Mouse (Mus musculus): ENCODE results near the gene Adamts14. TPM values are rescaled to one million over a fixed set of nuclear protein-coding genes. Genes with fewer than 3 reads are reported as not detected.

The Adamts14 gene
- total RNA-seq, 2 experiments from 2014 or later, result 0.21 to 0.32 TPM

DNA sequence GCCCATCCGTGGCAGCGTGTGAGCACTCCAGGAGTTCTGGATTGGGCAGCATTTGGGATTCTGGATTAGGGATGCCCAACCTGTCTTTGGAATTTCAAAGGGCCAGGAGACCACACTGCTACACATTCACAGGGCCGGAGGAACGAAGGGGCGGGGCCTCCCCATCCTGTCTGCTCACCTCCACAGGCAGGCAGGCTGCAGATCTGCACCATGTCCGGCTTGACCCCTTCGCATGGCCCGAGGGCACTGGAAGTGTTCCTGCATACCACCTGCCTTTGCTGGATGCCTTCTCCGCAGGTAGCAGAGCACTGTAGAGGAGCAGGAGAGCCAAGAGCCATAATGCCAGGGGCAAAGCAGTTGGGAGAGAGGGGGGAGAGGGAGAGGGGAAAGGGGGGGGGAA is 72.2 kb downstream of the Adamts14 start:
- intact Hi-C loops (cut with DNase I), result loop anchor here (5.0 to 10.0 kb wide), 2 partner anchors 196 to 454 kb away; no protein-coding TSS in a partner anchor

DNA sequence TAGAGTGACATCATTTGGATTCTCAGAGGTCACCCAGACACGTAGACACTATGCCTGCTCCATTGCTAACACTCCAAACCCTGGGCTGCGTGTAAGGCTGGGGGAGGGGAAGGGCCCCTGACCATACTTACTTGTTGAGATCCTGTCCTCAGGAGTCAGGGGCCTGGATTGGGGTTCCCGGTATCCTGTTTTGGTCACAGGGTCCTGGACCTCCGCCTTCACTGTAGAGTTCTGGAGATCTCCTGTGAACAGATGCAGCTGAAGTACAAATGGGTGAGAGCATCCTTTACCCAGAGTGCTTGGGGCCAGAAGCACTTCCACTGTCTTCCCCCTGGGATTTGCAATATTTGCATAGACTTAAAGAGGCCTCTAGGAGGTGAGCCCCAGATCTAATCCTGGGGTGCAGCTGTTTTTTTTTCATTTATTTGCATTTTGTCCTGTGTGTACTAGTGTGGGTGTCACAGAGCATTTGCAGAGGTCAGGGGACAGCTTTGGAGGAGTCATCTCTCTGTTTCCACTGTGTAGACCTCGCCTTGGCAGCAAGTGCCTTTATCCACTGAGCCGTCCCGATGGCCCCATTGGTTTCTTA is 72.9 kb downstream of the Adamts14 start:
- intact Hi-C loops (cut with DNase I), result loop anchor here (5.0 to 10.0 kb wide), 2 partner anchors 197 to 454 kb away; no protein-coding TSS in a partner anchor
- DNase-seq (ENCODE audit: low spot score in 2 of 2), result no peak

More for the DNA sequence above, 72.2 kb downstream of the Adamts14 start:
- DNase-seq (ENCODE audit: low spot score in 2 of 2), result no peak

DNA sequence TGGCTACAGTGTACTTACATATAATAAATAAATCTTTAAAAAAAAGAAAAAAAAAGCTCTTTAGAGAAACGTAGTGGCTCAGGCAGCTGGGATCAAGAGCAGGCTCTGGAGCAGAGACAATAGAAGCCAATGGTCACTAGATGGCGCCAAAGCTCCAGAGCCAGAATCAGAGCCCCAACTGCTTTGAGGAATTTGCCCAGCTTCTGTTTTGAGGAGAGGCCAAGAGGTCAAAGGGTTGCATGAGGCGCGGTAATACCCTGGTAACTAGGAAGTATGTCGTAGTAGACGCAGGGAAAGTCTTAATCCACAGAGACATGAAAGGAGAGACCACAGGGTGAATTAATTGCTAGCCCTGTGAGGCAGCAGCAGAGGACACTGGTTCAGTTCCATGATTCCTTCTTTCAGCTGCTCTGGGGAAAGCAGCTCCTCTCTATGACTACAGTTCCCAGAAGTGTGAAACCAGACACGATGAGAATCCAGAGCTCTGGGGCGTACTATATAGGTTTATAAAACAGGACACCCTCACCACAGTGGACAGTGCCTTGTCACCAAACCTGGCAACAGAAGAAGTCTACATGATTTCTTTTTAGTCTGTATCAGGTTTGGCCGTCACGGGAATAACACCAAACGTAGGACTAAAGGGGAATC is 73.5 kb downstream of the Adamts14 start:
- intact Hi-C loops (cut with DNase I), result loop anchor here (1.0 to 10.0 kb wide), 4 partner anchors 137 to 455 kb away; no protein-coding TSS in a partner anchor
- DNase-seq (ENCODE audit: low spot score in 2 of 2), result peak; percentile 76 to 77

DNA sequence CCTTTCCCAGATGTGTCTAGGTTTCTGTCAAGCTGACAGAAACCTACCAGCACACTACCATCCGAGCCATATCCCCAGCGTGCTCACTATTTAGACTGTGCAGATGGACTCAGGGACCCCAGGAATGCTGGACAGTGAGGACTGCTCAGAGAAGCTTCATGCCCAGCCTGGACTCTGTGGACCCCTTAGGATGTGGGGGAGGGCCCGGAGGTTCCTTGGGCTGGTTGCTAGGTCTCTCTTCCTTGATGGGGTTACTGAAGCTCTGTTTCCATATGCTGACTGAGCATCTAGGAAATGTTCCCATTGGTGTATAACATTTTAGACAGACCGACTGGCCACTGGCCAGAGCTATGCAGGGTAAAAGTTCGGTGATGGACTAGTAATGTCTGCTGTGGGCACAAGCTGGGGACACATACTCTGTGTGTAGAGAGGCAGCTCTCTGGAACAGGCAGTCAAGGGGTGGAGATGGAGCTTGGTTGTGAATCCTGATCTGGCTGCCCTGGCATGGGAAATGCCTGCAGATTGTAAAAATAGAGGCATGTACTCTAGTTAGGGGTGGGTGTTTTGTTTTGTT is 77.4 kb downstream of the Adamts14 start:
- no peak for DNase-seq (ENCODE audit: low spot score in 2 of 2)
- intact Hi-C loops (cut with DNase I), result loop anchor here (5.0 kb wide), 1 partner anchor 216 kb away; no protein-coding TSS in a partner anchor

DNA sequence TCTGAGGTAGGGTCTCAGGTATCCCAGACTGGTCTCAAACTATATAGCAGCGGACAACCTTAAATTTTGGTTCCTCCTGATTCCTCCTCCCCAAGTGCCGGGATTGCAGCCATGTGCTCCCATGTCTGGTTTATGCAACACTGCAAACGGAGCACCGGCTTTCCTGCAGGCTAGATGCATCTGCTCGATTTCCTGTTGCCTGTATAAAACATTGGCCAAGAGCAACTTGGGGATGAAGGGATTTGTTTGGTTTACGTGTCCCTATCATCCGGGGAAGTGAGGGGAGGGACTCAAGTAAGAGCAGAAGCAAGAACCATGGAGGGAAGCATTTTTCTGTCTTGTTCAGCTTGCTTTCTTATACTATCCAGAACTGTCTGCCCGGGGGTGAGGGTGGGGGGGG is 78.0 kb downstream of the Adamts14 start:
- intact Hi-C loops (cut with DNase I), result loop anchor here (5.0 kb wide), 1 partner anchor 217 kb away; no protein-coding TSS in a partner anchor

DNA sequence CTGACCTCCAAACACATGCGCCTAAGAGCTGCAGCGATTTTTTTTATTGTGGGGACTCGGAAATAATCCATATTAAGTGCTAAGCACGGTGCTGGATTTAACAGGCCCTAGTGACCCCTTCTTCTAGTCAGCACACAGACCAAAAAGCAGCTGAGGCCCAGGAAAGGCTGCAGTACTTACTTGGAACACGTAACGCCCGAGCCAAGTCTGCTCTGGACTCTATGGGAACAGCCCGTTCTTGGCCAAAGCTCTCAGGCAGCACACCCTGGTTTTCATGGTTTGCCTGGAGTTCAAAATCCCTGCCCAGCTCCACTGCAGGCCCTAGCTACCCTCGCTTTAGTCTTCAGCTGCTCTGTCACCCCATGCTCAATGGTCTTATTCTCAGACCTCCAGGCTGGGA is 78.6 kb downstream of the Adamts14 start:
- no peak for DNase-seq (ENCODE audit: low spot score in 2 of 2)
- intact Hi-C loops (cut with DNase I), result loop anchor here (5.0 kb wide), 1 partner anchor 218 kb away; no protein-coding TSS in a partner anchor

More for the DNA sequence above, 78.0 kb downstream of the Adamts14 start:
- no peak for DNase-seq (ENCODE audit: low spot score in 2 of 2)

DNA sequence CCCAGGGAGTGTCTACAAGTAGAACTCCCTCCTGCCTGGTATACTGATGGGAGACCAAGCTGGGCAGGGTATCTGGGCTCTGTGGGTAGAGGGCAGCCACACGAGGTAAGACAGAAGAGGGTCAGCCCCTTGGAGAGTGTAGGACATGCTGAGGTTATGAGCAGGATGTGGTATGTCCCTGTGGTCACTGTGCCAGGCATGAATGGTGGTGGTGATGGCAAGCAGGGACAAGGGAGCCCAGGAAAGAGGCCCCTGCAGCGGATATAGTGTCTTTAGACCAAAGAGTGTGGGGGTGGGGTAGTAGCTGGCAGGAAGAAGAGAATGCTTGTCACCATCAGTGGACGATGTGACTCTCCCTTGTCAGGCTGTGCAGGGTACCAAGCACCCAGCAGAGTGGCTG is 85.2 kb downstream of the Adamts14 start:
- intact Hi-C loops (cut with DNase I), result no loop called here
- DNase-seq (ENCODE audit: low spot score in 2 of 2), result no peak

DNA sequence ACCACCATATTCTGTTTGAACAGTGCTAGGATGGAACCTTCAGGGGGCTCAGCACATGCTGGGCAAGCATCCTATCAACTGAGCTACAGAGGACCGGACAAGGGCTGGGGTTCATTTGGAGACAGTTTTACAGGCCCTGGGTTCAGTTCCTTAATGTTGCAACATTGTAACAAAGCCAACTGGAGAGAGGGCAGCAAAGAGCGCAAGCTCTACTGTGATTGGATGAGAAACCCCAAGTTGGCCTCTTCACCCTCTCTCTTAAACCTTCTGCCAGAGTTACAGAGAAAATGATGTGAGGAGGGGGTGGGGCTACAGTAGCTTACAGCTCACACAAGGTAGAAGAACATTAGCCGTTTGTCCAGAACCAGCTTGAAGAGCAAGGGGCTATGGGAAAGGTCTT is 86.2 kb downstream of the Adamts14 start:
- intact Hi-C loops (cut with DNase I), result no loop called here
- DNase-seq (ENCODE audit: low spot score in 2 of 2), result no peak

DNA sequence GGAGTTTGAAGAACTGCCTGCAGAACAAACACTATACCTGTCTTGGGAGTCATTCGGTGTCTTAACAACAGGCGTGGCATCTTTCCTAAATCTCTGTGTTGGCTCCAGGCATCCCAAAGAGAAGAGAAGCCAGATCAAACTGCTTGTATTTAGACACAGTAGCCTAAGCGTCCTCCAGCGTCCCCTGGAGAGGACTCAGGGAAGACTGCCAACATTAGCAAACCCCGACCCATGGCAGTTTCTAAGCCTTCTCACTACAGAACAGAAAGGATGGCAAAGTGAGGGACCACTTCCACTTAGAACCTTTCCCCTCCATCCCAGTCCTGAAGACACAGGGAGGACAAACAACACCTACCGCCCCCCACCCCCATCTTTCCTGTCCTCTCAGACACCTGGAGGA is 93.3 kb downstream of the Adamts14 start:
- DNase-seq (ENCODE audit: low spot score in 2 of 2), result no peak
- intact Hi-C loops (cut with DNase I), result no loop called here

DNA sequence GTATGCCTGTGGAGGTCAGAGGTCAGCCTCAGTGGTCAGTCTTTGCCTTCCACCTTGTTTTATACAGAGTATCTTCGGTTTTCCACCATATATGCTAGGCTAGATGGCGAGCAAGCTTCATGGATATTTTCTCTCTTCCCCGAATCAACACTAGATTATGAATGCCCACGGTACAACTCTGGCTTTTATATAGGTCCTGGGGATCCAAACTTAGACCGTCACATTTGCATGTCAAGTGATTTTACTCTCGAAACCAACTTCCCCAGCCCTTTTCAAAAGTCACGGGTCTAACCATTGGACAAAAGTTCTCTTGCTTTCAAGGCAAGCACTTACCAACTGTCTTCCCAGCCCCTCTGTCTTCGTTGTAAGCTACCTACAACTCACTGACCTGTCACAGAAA is 94.6 kb downstream of the Adamts14 start:
- DNase-seq (ENCODE audit: low spot score in 2 of 2), result no peak
- intact Hi-C loops (cut with DNase I), result no loop called here

DNA sequence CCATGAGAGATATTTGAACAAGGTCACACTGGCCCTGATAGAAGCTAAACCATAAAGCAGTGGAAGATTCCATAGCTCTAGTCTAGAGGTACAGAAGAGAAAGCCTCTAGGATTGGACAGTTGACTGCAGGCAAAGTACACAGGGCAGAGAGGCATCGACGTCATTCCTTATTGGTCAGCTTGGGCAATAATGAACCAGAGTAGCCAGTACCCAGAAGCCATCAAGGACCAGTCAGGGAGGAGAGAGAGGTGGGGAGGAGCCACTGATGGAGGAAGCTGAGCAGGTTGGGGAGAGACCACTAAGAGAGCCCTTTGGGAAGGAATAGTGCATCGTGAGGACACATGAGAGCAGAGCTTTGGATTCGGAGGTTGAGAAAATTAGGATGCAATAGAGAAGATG is 95.5 kb downstream of the Adamts14 start:
- intact Hi-C loops (cut with DNase I), result no loop called here

DNA sequence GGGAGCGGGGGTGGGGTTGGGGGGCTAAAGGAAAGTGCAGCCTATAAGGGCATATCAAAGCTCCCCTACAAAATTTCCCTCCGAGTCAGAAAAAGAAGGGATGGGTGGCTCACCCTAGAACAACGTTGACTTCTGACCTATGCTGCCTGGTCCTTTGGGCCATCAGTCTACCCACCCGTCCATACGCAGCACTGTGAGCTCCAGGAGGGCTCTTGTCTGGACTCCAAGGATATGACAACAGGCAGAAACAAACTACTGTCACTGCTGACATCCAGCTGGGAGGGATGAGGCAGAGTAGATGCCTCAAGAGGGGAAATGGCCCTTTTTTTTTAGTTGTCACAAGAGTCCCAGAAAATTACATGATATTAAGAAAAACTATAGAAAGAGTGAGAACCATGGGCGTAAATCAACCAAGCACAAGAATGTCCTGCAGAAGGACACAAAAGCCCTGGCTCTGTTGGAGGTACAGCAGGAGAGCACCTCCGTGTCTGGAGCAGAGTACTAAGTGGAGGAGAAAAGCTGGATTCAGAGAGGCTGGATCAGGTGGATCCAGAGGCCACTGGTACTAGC is 96.9 kb downstream of the Adamts14 start:
- intact Hi-C loops (cut with DNase I), result no loop called here
- DNase-seq (ENCODE audit: low spot score in 2 of 2), result no peak

More for the DNA sequence above, 95.5 kb downstream of the Adamts14 start:
- DNase-seq (ENCODE audit: low spot score in 2 of 2), result no peak

DNA sequence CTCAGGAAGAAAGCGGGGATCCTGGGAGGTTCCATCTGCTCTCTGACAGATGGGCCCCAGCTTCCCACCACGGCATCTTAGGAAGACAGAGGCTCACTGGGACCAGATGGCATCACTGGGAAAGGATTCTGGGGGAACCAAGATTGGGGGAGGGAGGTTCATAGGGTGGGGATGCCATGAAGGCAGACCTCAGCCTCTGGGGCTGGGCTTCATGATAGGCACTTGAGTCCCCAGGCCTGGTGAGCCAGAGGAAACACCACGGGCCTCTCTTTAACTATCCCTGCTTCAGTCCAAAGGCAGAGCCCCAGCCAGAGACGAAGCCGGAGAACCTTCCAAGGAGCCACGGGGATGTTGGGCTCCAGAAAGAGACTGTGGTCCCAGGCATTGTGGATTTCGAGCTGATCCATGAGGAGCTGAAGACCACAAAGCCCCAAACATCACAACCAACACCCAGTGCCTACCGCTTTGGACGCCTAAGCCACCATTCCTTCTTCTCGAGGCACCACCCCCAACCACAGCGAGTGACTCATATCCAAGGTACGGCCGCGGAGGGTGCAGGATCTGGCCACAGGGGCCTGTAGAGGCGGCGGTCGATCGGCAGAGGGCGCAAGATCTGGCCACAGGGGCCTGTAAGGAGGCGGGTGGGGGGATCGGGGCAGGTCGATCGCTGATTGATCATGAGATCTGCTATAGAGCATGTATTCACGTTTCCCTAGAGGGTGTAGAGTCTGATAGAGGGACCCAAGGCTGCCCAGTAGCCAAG is 97.6 kb downstream of the Adamts14 start:
- intact Hi-C loops (cut with DNase I), result no loop called here
- DNase-seq (ENCODE audit: low spot score in 2 of 2), result peak; percentile 10 to 64

DNA sequence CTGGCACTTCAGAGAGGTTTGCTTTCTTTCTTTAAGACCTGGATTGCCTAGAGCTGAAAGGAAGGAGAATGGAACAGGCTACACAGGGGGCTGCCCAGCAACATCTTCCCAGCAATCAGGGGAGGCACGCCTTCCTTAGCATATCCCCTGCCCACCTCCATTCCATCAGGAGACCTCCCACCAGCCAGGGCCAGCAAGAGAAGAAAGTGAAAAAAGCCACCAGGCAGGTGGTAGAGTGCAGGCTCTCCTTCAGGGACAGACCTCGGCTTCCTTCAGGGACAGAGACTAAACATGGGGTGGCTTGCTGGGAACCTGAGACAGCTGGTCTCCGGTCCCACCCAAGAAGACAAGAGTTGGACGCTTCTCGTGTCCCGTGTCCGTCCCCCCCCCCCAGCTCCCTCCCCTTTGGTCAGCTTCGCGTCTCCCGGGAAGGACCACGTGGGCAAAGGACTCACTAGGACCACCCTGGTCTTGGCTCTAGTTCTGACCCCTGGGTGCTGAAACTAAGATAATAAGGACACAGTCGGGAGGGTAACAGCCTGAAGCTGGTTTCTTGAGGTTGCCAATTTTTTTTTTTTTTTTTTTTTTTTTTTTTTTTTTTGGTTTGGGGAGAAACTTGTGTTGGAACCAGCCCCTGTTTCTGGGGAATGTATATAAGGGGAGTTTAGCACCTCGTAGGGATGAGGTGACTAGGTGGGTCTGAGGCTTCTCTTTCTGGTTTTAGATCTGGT is 98.4 kb downstream of the Adamts14 start:
- intact Hi-C loops (cut with DNase I), result no loop called here
- no peak for DNase-seq (ENCODE audit: low spot score in 2 of 2)

DNA sequence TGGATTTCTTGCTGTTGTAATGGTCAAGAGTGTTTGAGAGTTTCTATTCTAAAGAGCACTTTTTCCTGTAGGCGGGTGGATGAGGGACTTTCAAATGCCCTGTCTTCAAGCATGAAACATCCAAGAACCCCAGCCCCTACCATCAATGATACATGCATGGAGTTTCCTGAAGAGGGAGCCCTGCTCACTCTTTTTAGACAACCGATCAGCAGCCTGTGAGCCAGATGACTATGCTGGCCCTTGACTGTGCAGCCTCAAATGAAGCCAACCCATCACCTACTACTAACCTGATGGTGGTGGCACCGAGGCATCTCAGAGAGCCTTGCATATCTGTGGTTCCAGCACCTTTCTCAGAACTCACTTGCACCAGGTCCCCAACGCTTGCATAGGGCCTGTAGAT is 100.7 kb downstream of the Adamts14 start:
- intact Hi-C loops (cut with DNase I), result no loop called here
- no peak for DNase-seq (ENCODE audit: low spot score in 2 of 2)

DNA sequence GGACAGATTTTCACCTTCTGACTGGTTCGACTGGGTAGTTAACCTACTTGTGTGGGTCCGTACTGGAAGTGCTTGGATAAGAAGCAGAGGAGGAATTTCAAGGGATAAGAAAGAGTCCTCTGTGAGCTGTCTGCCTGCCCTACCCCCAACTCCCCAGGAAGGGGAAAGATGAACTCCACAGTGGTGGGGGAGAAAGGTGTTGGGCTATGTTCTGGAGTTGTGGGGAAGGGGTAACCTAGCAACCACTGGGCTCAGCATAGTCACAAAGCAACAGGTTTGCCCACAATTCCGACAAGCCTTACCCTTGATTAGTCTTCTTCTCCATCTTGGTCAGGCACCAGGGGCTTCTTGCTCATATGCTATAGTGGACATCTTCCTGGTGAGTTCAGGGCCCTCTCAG is 101.6 kb downstream of the Adamts14 start, which contains the start of gene Tbata:
Gene Tbata, plus strand, starts transcription at position 301 of the 400 bp plus-strand sequence.
- DNase-seq (ENCODE audit: low spot score in 2 of 2), result no peak

DNA sequence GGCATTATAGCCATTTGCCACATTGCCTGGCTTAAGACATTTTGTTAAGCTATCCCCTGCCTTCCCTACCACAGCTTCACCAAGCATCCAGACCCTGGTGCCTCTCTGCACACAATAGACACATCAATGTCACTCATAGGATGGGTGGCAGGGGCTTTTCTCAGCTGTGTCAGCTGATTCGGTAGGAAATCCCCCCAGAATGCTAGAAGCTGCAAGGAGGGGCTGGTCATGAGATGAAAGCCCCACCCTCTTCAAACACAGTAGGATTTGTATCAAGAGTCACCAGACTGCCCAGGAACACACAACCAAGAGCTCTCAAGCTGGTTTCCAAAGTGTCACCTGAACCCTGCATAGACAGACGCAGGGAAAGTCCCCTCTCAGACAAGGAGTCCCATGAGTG is 104.8 kb downstream of the Adamts14 start:
- intact Hi-C loops (cut with DNase I), result no loop called here
- no peak for DNase-seq (ENCODE audit: low spot score in 2 of 2)

More for the DNA sequence above, 101.6 kb downstream of the Adamts14 start, which contains the start of gene Tbata:
- intact Hi-C loops (cut with DNase I), result no loop called here

DNA sequence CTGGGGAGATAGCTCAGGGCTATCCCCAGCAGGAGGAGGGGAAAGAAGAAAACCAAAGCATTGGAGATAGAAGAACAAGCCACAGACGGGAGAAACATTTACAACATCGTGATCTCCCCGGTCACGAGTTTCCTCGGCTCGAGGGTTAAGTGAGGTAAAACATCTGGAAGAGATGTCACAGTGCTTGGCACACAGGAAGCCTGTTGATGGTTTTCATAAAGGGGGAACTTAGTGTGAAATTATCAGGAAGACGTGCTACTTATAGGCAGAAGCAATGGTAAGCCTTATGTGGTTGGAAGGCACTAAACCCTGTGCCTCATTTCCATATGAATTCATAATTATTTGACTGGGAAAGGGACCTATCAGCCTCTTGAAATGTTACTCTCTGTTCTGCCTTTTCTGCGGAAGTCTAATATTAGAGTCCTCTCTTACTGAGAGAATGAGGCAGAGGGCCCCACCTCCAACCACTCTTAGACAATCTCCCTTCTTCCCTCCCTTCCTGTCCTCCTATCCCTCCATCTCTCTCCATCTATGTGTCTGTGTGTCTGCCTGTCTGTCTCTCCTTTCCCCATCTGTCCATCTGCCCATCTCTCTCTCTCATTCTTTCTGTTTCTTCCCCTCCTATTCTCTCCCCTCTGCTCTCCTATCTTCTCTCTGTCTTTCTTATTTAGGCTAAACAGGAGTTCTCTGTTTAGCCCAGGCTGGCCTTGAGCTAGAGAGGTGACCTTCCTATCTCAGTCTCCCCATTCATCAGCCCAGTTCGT is 105.7 kb downstream of the Adamts14 start:
- intact Hi-C loops (cut with DNase I), result no loop called here
- no peak for DNase-seq (ENCODE audit: low spot score in 2 of 2)

Data from left cerebral cortex, postnatal 25 days (tissue).